In the genomic region with DNA sequence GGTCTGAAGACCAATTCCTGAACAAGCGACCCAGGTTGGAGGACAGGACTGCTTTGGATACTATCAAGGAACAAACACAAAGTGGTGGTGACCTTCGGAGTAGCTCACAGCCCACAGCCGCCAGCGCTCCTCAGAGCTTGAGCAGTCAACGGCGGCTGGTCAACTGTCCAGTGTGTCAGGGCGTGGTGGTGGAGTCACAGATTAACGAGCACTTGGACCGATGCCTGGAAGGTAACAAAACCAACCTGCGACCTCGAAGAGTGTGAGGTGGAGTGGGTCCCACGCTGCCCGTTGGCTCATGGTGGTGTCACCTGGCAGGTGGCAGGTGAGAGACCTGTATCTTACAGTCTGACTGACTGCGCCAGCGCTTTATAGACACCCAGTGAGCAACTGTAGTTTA, we compare ENCODE assay signal across 25 mouse cellular contexts. TPM values are rescaled to one million over a fixed set of nuclear protein-coding genes. Genes with fewer than 3 reads are reported as not detected.
DNase-seq lines count a peak whose midpoint lies in the region; ATAC-seq and TF ChIP-seq lines count a peak whose summit lies in the region.
"Had no signal": no experiment of that assay in that cellular context is flagged by ENCODE, and none has a peak within 500 bp of the region (broad histone marks: within the 10 kb centered on the region; RNA-seq: fewer than 3 reads in every experiment).

No protein-coding gene starts in this region.

- H3K4me1 ChIP-seq in kidney, adult 2 months (ENCODE audit: control insufficient read depth, insufficient read depth, low read length), result peaks cover 13% of the 10 kb centered on the region
- peaks cover 11% of the 10 kb centered on the region for H3K4me1 ChIP-seq in kidney, embryonic 15.5 days
- H3K4me1 ChIP-seq in G1E (ENCODE audit: insufficient read depth, low read depth, low read length), result peaks cover 73% of the 10 kb centered on the region
- peaks cover 11% of the 10 kb centered on the region for H3K4me1 ChIP-seq in midbrain, embryonic 10.5 days

- no peak for TF ChIP-seq CTCF in kidney, adult 2 months (conservative IDR thresholded peaks at IDR 0.05; ENCODE audit: insufficient read depth, insufficient read length, low read depth, low read length)
- no peak for TF ChIP-seq CTCF in G1E (IDR thresholded peaks at IDR 0.05; ENCODE audit: low read depth, low read length)

- H3K9ac ChIP-seq in kidney, embryonic 15.5 days, result no peak overlapping the region
- H3K9ac ChIP-seq: forebrain, embryonic 15.5 days; heart, embryonic 13.5 days; limb, embryonic 13.5 days; neural tube, embryonic 12.5 days had no signal

- H3K36me3 ChIP-seq in kidney, adult 2 months (ENCODE audit: control insufficient read depth, insufficient read depth, low read length), result 0 out of 2 replicates have a peak, but pooled peaks cover 2% of the 10 kb centered on the region
- H3K36me3 ChIP-seq in kidney, embryonic 15.5 days, result peaks cover 88% of the 10 kb centered on the region
- H3K36me3 ChIP-seq in G1E (replicated peaks) (peaks cover 96% of the 10 kb centered on the region), myocyte (ENCODE audit: control insufficient read depth, insufficient read depth) (peaks cover 32% of the 10 kb centered on the region)
- H3K36me3 ChIP-seq in midbrain, embryonic 10.5 days, result peaks cover 86% of the 10 kb centered on the region

- WGBS in kidney, adult 2 months, result 47% methylated on average over 15 of the region's 15 CpGs
- WGBS in kidney, embryonic 15.5 days, result 89% methylated on average over 15 of the region's 15 CpGs
- 96% methylated on average over 15 of the region's 15 CpGs for WGBS in midbrain, embryonic 10.5 days

- peaks cover 37% of the 10 kb centered on the region for H3K79me2 ChIP-seq in myocyte (ENCODE audit: control insufficient read depth, insufficient read depth)

- DNase-seq in kidney, adult 2 months, result peak; percentile 89
- no peak for DNase-seq in G1E (ENCODE audit: low spot score)
- DNase-seq in kidney, postnatal 10 days, result peak; percentile 69
- DNase-seq in thymus, postnatal 36 days, result no peak
- no peak for DNase-seq in midbrain, embryonic 10.5 days (ENCODE audit: low spot score)
- DNase-seq: adrenal gland, postnatal 36 days; gastrocnemius, postnatal 36 days; heart, adult 2 months; heart, postnatal 14 days; lung, adult 18-20 months; lung, postnatal 10 days; midbrain, embryonic 14.5 days; right cerebral cortex, postnatal 25 days; spleen, adult 18-20 months; thymus, postnatal 25 days had no signal

- ATAC-seq in kidney, embryonic 15.5 days (replicated peaks; ENCODE audit: low FRiP score), result no peak
- no peak for ATAC-seq in G1E (ENCODE audit: extremely low read depth, insufficient number of reproducible peaks, low FRiP score, poor library complexity, severe bottlenecking)
- ATAC-seq: CD4-positive, CD25-positive, alpha-beta regulatory T cell, adult 4 months; forebrain, embryonic 15.5 days; hindbrain, postnatal 0 days; intestine, embryonic 16.5 days had no signal

- no peaks in the 10 kb centered on the region for H3K9me3 ChIP-seq in kidney, embryonic 15.5 days (replicated peaks)
- no peaks in the 10 kb centered on the region for H3K9me3 ChIP-seq in G1E (replicated peaks)
- H3K9me3 ChIP-seq in midbrain, embryonic 10.5 days (replicated peaks), result no peaks in the 10 kb centered on the region
- H3K9me3 ChIP-seq: embryonic facial prominence, embryonic 10.5 days; forebrain, embryonic 15.5 days; heart, embryonic 13.5 days; limb, embryonic 13.5 days; neural tube, embryonic 12.5 days had no signal

- no peak for TF ChIP-seq POLR2A in kidney, adult 2 months (IDR thresholded peaks at IDR 0.05; ENCODE audit: low read depth, low read length)
- peak; percentile 21 for TF ChIP-seq POLR2A in myocyte (IDR thresholded peaks at IDR 0.05; ENCODE audit: insufficient read length, low read depth)

- no peak overlapping the region for H3ac ChIP-seq in myocyte (ENCODE audit: control insufficient read depth, insufficient read length)

- no peak overlapping the region for H3K27ac ChIP-seq in kidney, adult 2 months (ENCODE audit: insufficient read depth, low read depth, low read length)
- H3K27ac ChIP-seq in kidney, embryonic 15.5 days, result no peak overlapping the region
- no peak overlapping the region for H3K27ac ChIP-seq in midbrain, embryonic 10.5 days (replicated peaks)
- H3K27ac ChIP-seq: embryonic facial prominence, embryonic 10.5 days; forebrain, embryonic 15.5 days; heart, adult 2 months; heart, embryonic 13.5 days; hindbrain, postnatal 0 days; limb, embryonic 13.5 days; neural tube, embryonic 12.5 days had no signal

- no peaks in the 10 kb centered on the region for H3K27me3 ChIP-seq in kidney, adult 2 months (replicated peaks; ENCODE audit: control insufficient read depth, insufficient read depth, low read length)
- H3K27me3 ChIP-seq in kidney, embryonic 15.5 days, result no peaks in the 10 kb centered on the region
- H3K27me3 ChIP-seq in G1E (ENCODE audit: insufficient read depth, low read length) (no peaks in the 10 kb centered on the region), myocyte (ENCODE audit: control insufficient read depth, insufficient read depth, insufficient read length) (no peaks in the 10 kb centered on the region)
- no peaks in the 10 kb centered on the region for H3K27me3 ChIP-seq in midbrain, embryonic 10.5 days (ENCODE audit: low read depth, poor library complexity, severe bottlenecking)
- H3K27me3 ChIP-seq: forebrain, embryonic 15.5 days; heart, embryonic 13.5 days; limb, embryonic 13.5 days; neural tube, embryonic 12.5 days had no signal

- H3K4me2 ChIP-seq in kidney, embryonic 15.5 days, result no peak overlapping the region
- no peak overlapping the region for H3K4me2 ChIP-seq in myocyte (ENCODE audit: low read depth)
- H3K4me2 ChIP-seq: forebrain, embryonic 15.5 days; heart, embryonic 13.5 days; limb, embryonic 13.5 days; neural tube, embryonic 12.5 days had no signal

- no peak overlapping the region for H3K4me3 ChIP-seq in kidney, adult 2 months (ENCODE audit: insufficient read depth, low read depth, low read length)
- H3K4me3 ChIP-seq in kidney, embryonic 15.5 days (replicated peaks), result no peak overlapping the region
- peak overlapping the region; percentile 63 for H3K4me3 ChIP-seq in G1E (ENCODE audit: low read depth, low read length)
- H3K4me3 ChIP-seq in myocyte, result no peak overlapping the region
- H3K4me3 ChIP-seq in midbrain, embryonic 10.5 days, result no peak overlapping the region
- H3K4me3 ChIP-seq: embryonic facial prominence, embryonic 10.5 days; forebrain, embryonic 15.5 days; heart, adult 2 months; heart, embryonic 13.5 days; limb, embryonic 13.5 days; neural tube, embryonic 12.5 days had no signal

TF ChIP-seq in myocyte, 11 proteins besides CTCF, POLR2A, EP300 and RAD21:
- TF ChIP-seq MYOD1 (IDR thresholded peaks at IDR 0.05; ENCODE audit: control insufficient read depth in 1 of 3, insufficient read length in 2 of 3, low read depth in 2 of 3) (no peak), TCF12 (IDR thresholded peaks at IDR 0.05; ENCODE audit: insufficient read depth, poor library complexity, severe bottlenecking) (no peak), SRF (IDR thresholded peaks at IDR 0.05; ENCODE audit: control insufficient read depth, insufficient read length, low read depth) (no peak), TCF3 (IDR thresholded peaks at IDR 0.05; ENCODE audit: insufficient read length, low read depth) (no peak), MAX (IDR thresholded peaks at IDR 0.05; ENCODE audit: low read depth) (no peak), POLR2AphosphoS2 (IDR thresholded peaks at IDR 0.05; ENCODE audit: insufficient read length, low read depth) (peak; percentile 73)

RNA-seq across cellular contexts. Expression of gene Sprtn, which starts 5.5 kb away (rescaled TPM):
- polyA plus RNA-seq in kidney, adult 2 months (2012; rRNA removed), result 8.3 and 9.5 TPM in 2 replicates
- 9.7 and 10.2 TPM in 2 replicates for polyA plus RNA-seq in kidney, embryonic 15.5 days (2015; fragmentation: Nextera tagmentation; extraction: Ambion mirVana)
- total RNA-seq in G1E (2014; fragmentation: Nextera tagmentation) (42.4 and 43.5 TPM in 2 replicates), G1E (2017) (34.7 and 35.8 TPM in 2 replicates)
- polyA plus RNA-seq in G1E (2012) (13.0 and 21.7 TPM in 2 replicates), myocyte (2012; fragmentation: generic; extraction: Trizol) (13.3 TPM)
- polyA plus RNA-seq in midbrain, embryonic 10.5 days (2016; fragmentation: Nextera tagmentation; extraction: Ambion mirVana), result 10.6 and 14.7 TPM in 2 replicates

RNA-seq across cellular contexts. Expression of gene Exoc8, which starts 5.7 kb away (rescaled TPM):
- polyA plus RNA-seq in kidney, adult 2 months (2012; rRNA removed), result 8.2 and 8.4 TPM in 2 replicates
- polyA plus RNA-seq in kidney, embryonic 15.5 days (2015; fragmentation: Nextera tagmentation; extraction: Ambion mirVana), result 7.6 and 9.0 TPM in 2 replicates
- total RNA-seq in G1E (2014; fragmentation: Nextera tagmentation) (14.4 and 15.1 TPM in 2 replicates), G1E (2017) (22.8 and 24.8 TPM in 2 replicates)
- polyA plus RNA-seq in G1E (2012) (10.4 and 10.9 TPM in 2 replicates), myocyte (2012; fragmentation: generic; extraction: Trizol) (8.8 TPM)
- 8.4 and 9.6 TPM in 2 replicates for polyA plus RNA-seq in midbrain, embryonic 10.5 days (2016; fragmentation: Nextera tagmentation; extraction: Ambion mirVana)

RNA-seq across cellular contexts. Expression of gene 2810004N23Rik, which starts 40.3 kb away (rescaled TPM):
- 13.6 and 13.8 TPM in 2 replicates for polyA plus RNA-seq in kidney, adult 2 months (2012; rRNA removed)
- 52.7 and 53.3 TPM in 2 replicates for polyA plus RNA-seq in kidney, embryonic 15.5 days (2015; fragmentation: Nextera tagmentation; extraction: Ambion mirVana)
- total RNA-seq in G1E (2014; fragmentation: Nextera tagmentation) (49.3 and 61.9 TPM in 2 replicates), G1E (2017) (73.7 and 74.1 TPM in 2 replicates)
- polyA plus RNA-seq in G1E (2012) (41.9 and 52.6 TPM in 2 replicates), myocyte (2012; fragmentation: generic; extraction: Trizol) (27.1 TPM)
- 61.7 and 72.1 TPM in 2 replicates for polyA plus RNA-seq in midbrain, embryonic 10.5 days (2016; fragmentation: Nextera tagmentation; extraction: Ambion mirVana)

RNA-seq across cellular contexts. Expression of gene Gnpat, which starts 40.4 kb away (rescaled TPM):
- 69.7 and 72.9 TPM in 2 replicates for polyA plus RNA-seq in kidney, adult 2 months (2012; rRNA removed)
- 101 and 114 TPM in 2 replicates for polyA plus RNA-seq in kidney, embryonic 15.5 days (2015; fragmentation: Nextera tagmentation; extraction: Ambion mirVana)
- total RNA-seq in G1E (2014; fragmentation: Nextera tagmentation) (125 and 146 TPM in 2 replicates), G1E (2017) (129 and 131 TPM in 2 replicates)
- polyA plus RNA-seq in G1E (2012) (80.5 and 128 TPM in 2 replicates), myocyte (2012; fragmentation: generic; extraction: Trizol) (95.4 TPM)
- 149 and 156 TPM in 2 replicates for polyA plus RNA-seq in midbrain, embryonic 10.5 days (2016; fragmentation: Nextera tagmentation; extraction: Ambion mirVana)

RNA-seq across cellular contexts. Expression of gene Egln1, which starts 45.9 kb away (rescaled TPM):
- 35.8 and 38.8 TPM in 2 replicates for polyA plus RNA-seq in kidney, adult 2 months (2012; rRNA removed)
- 10.9 and 11.1 TPM in 2 replicates for polyA plus RNA-seq in kidney, embryonic 15.5 days (2015; fragmentation: Nextera tagmentation; extraction: Ambion mirVana)
- total RNA-seq in G1E (2014; fragmentation: Nextera tagmentation) (39.3 and 40.8 TPM in 2 replicates), G1E (2017) (31.8 and 33.8 TPM in 2 replicates)
- polyA plus RNA-seq in G1E (2012) (17.6 and 19.9 TPM in 2 replicates), myocyte (2012; fragmentation: generic; extraction: Trizol) (35.8 TPM)
- polyA plus RNA-seq in midbrain, embryonic 10.5 days (2016; fragmentation: Nextera tagmentation; extraction: Ambion mirVana), result 11.9 and 12.3 TPM in 2 replicates

Comparison
In these comparisons a context has a peak if more than half of its experiments do, and no peak if none do; other contexts are left out.
1. DNase-seq: peak in kidney, adult 2 months (single experiment) and kidney, postnatal 10 days (single experiment); none in G1E (single experiment), thymus, postnatal 36 days (0 of 2) and midbrain, embryonic 10.5 days (single experiment).